Mouse (Mus musculus) thymus, postnatal 14 days (tissue): ENCODE data around the gene Snx21.

Experiments
- DNase-seq: peaks from one replicate; pipeline ENCODE4 v3.0.0; 2021

The Snx21 gene

DNA sequence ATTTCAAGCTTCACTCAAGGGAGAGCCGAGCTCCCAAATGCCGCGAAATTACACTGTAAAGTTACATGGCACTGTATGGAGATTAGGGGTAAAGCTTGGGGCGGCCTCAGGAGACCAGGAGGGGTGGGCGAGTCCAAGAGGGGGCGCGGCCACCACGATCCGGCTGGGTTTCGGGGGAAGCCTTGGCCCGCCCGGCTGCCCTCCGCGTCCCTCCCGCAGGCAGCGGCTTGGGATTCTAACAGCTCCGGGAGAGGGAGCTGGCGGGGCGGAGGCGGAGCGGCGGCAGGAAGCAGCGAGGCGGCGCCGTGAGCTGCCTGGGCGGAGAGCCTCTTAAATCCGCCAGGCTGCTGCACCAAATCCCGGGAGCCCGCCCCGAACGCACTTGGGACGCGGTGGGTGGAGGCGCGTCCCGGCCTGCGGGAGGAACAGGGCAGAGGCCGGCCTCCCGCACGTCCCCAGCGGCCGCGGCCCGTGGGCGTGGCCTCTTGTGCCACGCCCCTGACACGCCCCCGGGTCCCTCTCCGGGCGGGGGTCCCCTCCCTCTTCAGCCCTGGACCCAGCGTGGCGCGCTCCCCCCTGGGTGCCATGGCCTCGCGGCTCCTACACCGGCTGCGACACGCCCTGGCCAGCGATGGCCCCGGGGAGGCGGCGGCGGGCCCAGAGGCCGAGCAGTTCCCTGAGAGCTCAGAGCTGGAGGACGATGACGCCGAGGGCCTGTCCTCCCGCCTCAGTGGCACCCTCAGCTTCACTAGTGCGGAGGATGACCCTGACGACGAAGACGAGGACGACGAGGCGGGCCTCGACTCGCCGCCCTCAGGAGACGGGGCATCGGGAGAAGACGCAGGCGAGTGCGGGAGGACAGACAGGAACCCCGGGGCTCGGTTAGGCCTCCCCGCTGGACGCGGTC lies at the start of gene Snx21:
Gene Snx21 (plus strand): TSS at position 343 of the 907 bp plus-strand sequence.
- DNase-seq: peak; percentile 70

GRCm38 (mm10) chr2:164737377-164738090 lies 48.1 kb upstream of the Snx21 start:
- no peak for DNase-seq

DNA sequence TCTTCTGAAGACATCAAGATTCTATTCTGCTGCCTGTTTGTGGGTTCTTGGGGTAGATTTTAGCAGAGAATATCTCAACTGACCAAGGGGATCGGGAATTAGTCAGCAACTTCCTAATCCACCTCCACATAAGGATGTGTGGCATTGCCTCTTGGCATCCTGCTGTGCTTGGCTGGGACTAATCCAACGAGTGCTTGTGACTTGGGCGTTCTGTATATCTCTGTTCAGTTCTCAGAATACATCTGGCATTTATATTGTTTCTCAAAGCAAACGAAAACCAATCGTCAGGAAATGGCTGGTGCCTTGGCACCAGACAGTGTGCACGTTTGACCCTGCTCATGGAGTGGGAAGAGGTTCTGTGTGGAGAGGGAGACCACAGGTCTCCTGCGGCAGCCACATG lies 45.7 kb upstream of the Snx21 start:
- no peak for DNase-seq

GRCm38 (mm10) chr2:164744987-164745386 lies 40.6 kb upstream of the Snx21 start:
- no peak for DNase-seq

DNA sequence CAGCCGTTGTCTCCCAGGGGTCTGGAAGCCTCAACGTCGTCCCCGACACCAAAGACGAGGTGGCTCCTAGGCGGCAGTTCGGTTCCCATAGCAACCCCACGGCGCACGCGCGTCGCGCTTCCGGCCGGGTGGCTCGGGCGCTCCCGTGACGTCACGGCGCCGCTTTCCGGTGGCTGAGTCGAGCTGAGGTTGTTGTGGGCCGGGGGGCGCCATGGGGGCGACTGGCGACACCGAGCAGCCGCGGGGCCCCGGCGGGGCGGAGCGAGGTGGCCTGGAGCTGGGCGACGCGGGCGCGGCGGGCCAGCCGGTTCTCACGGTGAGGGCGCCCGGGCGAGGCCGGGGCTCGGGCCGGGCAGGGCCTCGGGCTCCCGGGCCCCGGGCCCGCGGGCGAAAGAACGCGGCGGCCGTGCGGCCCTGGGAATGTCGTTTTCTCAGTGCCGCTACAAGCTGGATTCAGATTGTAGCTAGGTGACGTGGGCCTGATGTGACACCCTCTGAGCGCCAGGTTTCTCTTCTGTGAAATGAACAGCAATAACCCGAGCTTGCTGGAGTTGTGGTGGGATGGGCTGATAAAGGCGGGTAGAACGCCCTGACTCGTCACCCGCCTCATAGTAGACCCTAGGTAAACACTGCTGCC lies 39.7 kb upstream of the Snx21 start, which contains the start of the genes Wfdc3 and Dnttip1:
Gene Wfdc3 (minus strand): TSS at position 89 of the 637 bp plus-strand sequence.
Gene Dnttip1 (plus strand): TSS at position 141 of the 637 bp plus-strand sequence.
- peak; percentile 98 for DNase-seq

GRCm38 (mm10) chr2:164746693-164747092 lies 38.9 kb upstream of the Snx21 start:
- DNase-seq: peak; percentile 23

DNA sequence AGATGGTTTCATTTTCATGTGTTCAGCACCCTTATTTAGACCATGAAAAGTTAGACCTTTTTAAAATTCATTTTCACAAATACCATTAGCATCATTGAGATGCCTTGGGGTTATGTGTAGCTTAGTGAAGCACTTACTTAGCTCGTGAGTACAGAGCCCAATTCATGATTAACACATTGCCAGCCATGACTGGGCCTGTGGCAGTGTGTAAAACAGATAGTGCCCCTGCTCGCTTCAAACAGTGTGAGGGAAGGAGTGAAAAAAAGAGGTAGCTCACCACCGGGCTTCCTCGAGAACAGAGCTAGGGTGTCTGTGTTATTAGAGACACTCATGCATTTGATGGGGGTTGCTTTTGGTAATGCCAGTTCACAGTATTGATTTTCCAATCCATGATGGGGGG lies 37.4 kb upstream of the Snx21 start:
- DNase-seq: no peak

- no peak for DNase-seq
Observed at GRCm38 (mm10) chr2:164748991-164749390, 36.6 kb upstream of the Snx21 start.

DNA sequence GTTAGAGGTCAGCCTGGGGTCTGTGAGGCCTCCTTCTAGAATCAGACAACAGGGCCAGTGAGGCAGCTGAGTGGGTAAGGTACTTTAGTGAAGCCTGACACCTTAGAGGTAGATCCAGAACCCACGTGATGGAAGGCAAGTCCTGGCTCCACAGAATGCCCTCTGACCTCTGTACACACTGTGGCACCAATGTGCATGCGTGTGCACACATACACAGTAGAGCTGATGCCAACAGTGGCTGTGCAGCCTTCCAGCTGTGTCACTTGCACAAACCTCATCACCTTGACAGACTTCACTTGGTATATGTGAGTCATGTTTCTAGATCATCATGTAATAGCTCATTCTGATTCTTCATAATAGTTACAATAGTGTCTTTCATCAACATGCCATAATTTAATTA lies 33.2 kb upstream of the Snx21 start:
- no peak for DNase-seq

DNA sequence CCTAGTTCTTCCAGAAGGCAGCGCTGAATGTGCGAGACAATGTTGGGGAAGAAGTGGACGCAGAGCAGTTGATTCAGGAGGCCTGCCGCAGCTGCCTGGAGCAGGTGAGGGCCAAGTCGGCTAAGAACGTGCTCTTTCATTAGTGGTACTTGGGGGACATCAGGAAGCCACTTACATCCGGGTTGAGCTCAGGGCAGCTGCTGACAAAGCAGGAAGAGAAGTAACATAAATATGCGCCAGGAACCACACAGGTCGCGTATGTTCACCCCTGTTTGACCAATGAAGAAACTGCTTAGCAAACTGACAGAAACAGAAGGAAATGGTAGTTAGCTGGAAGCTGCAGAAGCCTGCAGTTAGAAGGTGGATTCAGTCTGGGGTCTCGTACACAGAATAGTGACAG lies 31.5 kb upstream of the Snx21 start:
- no peak for DNase-seq

GRCm38 (mm10) chr2:164754800-164755199 lies 30.8 kb upstream of the Snx21 start:
- no peak for DNase-seq

GRCm38 (mm10) chr2:164757841-164758240 lies 27.8 kb upstream of the Snx21 start:
- no peak for DNase-seq

- DNase-seq: no peak
Observed at GRCm38 (mm10) chr2:164758692-164759091, 26.9 kb upstream of the Snx21 start.

DNA sequence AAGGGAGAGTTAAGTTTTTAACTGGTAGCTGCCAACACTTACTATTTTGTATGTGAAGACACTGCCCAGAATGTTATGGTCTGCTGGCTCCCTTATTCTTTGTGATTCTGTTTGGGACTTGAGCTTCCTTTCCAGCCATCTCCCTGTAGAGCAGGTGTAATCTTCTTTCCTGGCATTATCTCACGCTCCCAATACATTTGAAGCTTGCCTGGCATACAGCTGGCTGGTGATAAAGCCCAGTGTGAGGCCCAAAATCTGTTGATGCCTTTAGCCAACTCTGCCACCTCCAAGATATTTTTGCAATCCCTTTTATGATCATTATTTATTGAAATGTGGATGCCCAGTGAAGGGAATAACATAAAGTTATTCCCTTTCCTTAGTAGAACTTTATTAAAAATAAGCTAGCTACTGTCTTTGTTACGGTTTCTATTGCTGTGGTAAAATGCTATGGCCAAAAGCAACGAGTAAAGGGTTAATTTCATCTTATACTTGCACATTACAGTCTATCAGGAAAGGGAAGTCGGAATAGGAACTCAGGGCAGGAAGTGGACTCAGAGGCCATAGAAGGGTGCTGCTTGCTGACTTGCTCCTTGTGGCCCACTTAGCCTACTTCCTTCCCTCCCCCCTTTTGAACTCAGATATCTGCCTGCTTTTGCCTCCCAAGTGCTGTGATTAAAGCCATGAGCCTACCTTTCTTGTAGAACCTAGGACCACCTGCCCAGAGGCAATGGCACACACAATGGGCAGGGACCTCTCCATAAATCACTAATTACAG lies 25.4 kb upstream of the Snx21 start:
- no peak for DNase-seq

DNA sequence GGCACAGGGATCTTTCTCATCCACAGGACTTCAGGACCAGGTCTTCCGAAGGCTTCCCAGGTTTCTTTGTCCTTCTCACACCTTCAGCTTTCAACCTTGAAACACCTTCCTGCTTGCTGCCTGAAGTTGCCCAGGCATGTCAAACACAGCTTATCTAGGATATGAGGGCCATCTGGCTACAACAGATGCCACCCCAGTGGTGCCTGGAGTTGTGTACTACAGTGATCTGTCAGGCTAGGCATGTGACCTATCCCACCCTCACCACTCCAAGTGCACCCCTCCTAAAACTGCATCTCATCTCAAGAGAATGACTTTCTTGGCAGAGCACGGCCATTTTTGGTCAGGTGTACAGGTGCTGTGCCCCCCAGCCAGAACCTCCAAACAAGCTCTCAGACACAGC lies 24.1 kb upstream of the Snx21 start:
- DNase-seq: no peak

- no peak for DNase-seq
Observed at GRCm38 (mm10) chr2:164761971-164762370, 23.7 kb upstream of the Snx21 start.

DNA sequence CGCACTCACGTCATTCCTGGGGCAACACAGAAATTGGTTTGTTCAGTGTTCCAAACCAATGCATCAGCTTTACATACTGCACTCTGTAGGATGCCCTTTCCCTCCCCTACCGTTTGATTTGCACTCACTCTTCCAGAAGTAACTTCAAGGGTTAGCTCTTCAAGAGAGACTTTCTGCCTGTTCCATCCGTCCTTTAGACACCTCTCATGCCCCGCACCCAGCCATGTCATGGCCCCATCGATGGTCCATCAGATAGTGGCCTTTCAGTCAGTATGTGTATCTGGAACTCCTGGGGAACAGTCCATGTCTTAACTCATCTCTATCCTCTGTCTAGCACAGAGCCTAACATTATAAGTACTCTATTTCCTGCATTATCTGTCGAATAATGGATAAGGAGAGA lies 23.0 kb upstream of the Snx21 start:
- no peak for DNase-seq

DNA sequence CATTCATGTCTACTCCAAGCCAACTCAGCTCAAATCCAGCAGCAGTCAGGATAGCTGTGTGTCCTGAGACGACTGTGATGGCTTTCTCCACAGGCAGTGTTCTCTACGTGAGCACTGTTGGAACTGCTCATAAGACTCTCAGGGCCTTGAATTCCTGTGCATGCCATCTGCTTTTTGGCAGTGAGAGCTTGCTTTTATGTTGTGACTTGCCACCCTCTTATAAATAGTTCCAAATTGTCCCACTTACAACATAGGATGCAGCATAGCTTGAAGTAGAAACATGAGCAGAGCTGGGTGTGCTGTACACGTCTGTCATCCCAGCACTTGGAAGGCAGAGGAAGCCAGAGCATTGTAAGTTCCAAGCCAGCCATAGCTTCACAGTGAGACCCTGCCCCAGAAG lies 19.8 kb upstream of the Snx21 start:
- DNase-seq: no peak

- DNase-seq: no peak
Observed at GRCm38 (mm10) chr2:164767812-164768540, 17.6 kb upstream of the Snx21 start.

GRCm38 (mm10) chr2:164769258-164770037 lies 16.2 kb upstream of the Snx21 start, which contains the start of gene Ube2c:
TSS of gene Ube2c (plus strand) at chr2:164769898.
- DNase-seq: peak; percentile 97

DNA sequence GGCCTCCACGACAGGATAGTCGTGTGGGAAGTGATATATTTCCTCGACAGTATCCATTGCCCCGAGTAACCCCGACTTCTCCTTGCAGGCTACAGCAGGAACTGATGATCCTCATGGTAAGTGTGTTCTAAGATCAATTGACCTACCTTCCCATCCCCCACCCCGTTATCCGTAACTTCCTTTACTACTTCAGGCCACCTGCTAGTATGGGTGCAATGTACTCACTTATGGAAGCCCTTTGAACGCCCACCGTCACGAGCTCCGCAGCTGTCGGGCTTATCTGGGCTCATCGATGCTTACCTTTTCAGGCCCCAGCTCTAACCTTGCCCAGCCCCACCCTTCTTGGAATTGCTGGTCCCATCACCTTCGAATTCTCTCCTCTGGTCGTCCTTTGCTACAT lies 15.3 kb upstream of the Snx21 start:
- peak; percentile 42 for DNase-seq
